Mouse (Mus musculus) embryonic facial prominence, embryonic 13.5 days (tissue): ENCODE measurements around the gene Trp53i11. TPM values are rescaled to one million over a fixed set of nuclear protein-coding genes. Genes with fewer than 3 reads are reported as not detected.

Source experiments
- ATAC-seq: fragments of 200-750 bp; cut with Nextera tagmentation; 2 replicates; pipeline ENCODE4 v1.8.0; 2017; ENCODE audit warnings: low read depth; ENCODE audit not compliant: insufficient number of reproducible peaks, insufficient read depth, low FRiP score, low TSS enrichment
- H3K27ac ChIP-seq: fragments of 300-500 bp; sonication (generic); 2 replicates; pipeline ENCODE4 v1.5.1; 2015; ENCODE audit warnings: moderate library complexity, mild to moderate bottlenecking, inconsistent platforms
- H3K27me3 ChIP-seq: fragments of 300-500 bp; sonication (generic); 2 replicates; pipeline ENCODE4 v1.6.1; 2015; ENCODE audit warnings: mild to moderate bottlenecking, inconsistent platforms
- H3K36me3 ChIP-seq: fragments of 300-500 bp; sonication (generic); 2 replicates; pipeline ENCODE4 v1.6.1; 2015; ENCODE audit warnings: mild to moderate bottlenecking, inconsistent platforms
- H3K4me1 ChIP-seq: fragments of 300-500 bp; sonication (generic); 2 replicates; pipeline ENCODE4 v1.6.1; 2015; ENCODE audit warnings: inconsistent platforms
- H3K4me2 ChIP-seq: fragments of 300-500 bp; sonication (generic); 2 replicates; pipeline ENCODE4 v1.6.1; 2015; ENCODE audit warnings: moderate library complexity, mild to moderate bottlenecking, inconsistent platforms
- H3K4me3 ChIP-seq: fragments of 300-500 bp; sonication (generic); 2 replicates; pipeline ENCODE4 v1.5.1; 2015; ENCODE audit warnings: mild to moderate bottlenecking, inconsistent platforms
- H3K9ac ChIP-seq: fragments of 300-500 bp; sonication (generic); 2 replicates; pipeline ENCODE4 v1.6.1; 2015; ENCODE audit warnings: mild to moderate bottlenecking, inconsistent platforms
- H3K9me3 ChIP-seq: fragments of 300-500 bp; sonication (generic); 2 replicates; pipeline ENCODE4 v1.6.1; 2016; ENCODE audit warnings: inconsistent platforms
- WGBS: fragments of 180-500 bp; shearing (Covaris S2); methylation state at CpG from one replicate; pipeline ENCODE4 v1.1.7; 2015; ENCODE audit warnings: mixed read lengths; 5-methylcytosine and 5-hydroxymethylcytosine counted together
- polyA plus RNA-seq: library from polyadenylated mRNA; unstranded; fragments of >200 nt; fragmentation: Nextera tagmentation; extraction: Ambion mirVana; gene quantifications from 2 replicates; pipeline ENCODE4 v1.2.1, GENCODE M21; 2015

Gene Trp53i11
- polyA plus RNA-seq, 1 experiment from 2014 or later, result 27.0 TPM

DNA sequence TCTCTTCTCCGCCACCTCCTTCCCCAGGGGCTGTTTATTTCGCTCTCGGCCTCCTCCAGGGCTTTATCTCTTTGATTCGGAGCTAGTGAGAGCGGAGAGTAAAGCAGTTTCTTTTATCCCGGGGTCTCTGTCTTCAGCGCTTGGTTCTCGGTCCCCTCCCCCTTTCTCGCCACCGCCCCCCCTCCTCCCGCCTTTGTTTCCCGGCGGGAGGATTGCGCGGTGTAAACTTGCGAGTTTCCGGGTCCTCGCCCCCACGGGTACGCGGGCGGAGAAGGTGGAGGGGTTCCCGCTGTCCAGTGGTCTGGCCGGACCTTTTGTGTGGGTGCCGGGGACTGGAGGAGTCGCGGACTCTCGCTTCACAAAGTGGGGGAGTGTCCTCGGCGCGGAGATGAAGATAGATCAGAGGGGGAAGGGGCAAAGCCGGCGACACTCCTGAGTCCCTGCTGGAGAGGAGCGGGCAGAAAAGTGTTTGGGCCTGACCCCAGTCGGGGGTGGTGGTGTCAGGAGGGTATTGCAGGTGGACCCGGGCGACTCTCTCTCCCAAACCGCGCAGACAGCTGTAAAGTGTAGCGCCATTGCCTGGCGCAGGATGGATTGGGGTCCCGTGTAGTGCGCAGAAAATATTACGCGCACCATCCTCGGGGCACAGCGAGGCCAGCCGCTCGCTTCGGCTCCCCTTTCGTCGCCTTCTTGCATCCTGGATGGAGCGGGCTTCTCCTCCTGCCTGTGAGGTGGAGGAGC, 842 bp downstream of the Trp53i11 start:
- ATAC-seq, result no peak
- Histone ChIP-seq H3K4me3 (peak overlapping the region; percentile 79), H3K4me1 (peaks cover 40% of the 10 kb centered on the region), H3K36me3 (no peaks in the 10 kb centered on the region), H3K9ac (peak overlapping the region; percentile 84), H3K9me3 (no peaks in the 10 kb centered on the region), H3K27me3 (peaks cover 30% of the 10 kb centered on the region), H3K27ac (peak overlapping the region; percentile 48), H3K4me2 (peak overlapping the region; percentile 99)
- WGBS, result under 1% methylated on average over 53 of the region's 53 CpGs

DNA sequence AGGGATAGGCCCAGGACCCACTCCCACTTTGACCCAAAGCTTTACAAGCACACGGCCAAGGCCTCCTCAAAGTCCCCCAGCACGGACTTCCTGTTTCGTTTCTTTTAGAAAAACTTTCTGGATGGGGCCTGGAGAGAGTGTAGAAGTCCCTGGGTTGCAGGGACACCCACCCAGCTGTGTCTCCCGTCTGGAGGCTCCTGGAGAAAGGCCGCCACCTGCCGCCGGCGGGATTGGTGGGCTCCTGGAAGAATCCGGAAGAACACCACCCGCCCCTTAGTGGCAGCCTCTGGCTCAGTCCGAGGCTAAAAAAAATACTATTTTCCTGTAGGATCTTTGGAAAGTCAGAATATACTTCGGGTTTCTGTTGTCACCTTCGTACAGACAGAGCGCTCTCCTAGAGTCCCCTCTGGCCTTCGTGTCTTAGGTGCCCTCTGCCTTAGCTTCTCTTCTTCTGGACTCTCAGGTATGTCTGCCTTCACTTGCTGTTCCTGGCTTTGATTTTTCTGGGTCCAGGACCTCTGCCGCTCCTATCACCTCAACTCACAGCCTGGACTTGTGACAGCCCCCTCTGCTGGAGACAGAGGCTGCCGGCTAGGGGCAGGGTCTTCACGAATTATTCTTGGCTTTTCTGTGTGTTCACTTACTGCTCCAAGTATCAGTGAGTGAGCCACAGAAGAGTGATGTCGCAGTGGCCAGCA, 1.6 kb downstream of the Trp53i11 start:
- Histone ChIP-seq H3K9ac (peak overlapping the region; percentile 84), H3K4me3 (peak overlapping the region; percentile 79), H3K9me3 (no peaks in the 10 kb centered on the region), H3K4me2 (peak overlapping the region; percentile 99), H3K27me3 (peaks cover 29% of the 10 kb centered on the region), H3K27ac (peak overlapping the region; percentile 48), H3K36me3 (no peaks in the 10 kb centered on the region), H3K4me1 (peaks cover 40% of the 10 kb centered on the region)
- ATAC-seq, result no peak
- 6% methylated on average over 19 of the region's 19 CpGs for WGBS

DNA sequence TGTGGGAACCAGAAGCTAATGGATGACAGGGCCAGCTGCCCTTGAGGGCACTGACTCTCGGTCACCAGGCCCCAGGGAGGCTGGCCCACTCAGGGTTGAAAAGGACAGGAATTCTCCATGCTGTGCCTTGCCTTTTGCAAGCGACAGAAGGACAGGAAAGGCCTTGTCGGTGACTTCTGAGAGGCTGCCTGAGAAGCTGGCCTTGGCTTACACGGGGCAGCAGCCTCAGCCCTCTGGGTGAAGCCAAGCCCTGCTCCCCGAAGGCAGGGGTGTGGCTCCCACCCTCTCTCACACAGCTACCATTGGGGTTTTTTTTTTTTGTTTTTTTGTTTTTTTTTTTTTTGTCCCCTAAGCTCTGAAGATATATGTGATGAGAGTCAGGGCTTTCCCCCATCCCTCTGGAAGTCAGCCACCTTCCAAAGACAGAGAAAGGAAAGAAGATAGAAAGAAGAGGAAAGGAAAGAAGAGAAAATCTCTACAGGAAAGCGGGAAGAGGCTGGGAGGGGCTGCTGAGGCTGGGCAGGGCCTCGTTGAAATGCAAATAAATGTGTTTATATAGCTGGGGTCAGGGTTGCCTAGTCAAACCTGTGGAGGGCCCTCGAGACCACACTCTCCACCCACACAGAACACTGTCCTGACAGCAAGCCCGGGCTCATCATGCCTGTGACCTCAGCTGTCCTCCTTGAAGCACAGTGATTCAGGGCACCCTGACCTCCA, 3.6 kb downstream of the Trp53i11 start:
- peaks cover 43% of the 10 kb centered on the region for H3K4me1 ChIP-seq
- no peaks in the 10 kb centered on the region for H3K36me3 ChIP-seq
- H3K4me3 ChIP-seq, result no peak overlapping the region
- H3K27ac ChIP-seq, result no peak overlapping the region
- no peak overlapping the region for H3K4me2 ChIP-seq
- 21% methylated on average over 9 of the region's 9 CpGs for WGBS
- no peak for ATAC-seq
- H3K27me3 ChIP-seq, result peaks cover 12% of the 10 kb centered on the region
- no peaks in the 10 kb centered on the region for H3K9me3 ChIP-seq
- no peak overlapping the region for H3K9ac ChIP-seq

DNA sequence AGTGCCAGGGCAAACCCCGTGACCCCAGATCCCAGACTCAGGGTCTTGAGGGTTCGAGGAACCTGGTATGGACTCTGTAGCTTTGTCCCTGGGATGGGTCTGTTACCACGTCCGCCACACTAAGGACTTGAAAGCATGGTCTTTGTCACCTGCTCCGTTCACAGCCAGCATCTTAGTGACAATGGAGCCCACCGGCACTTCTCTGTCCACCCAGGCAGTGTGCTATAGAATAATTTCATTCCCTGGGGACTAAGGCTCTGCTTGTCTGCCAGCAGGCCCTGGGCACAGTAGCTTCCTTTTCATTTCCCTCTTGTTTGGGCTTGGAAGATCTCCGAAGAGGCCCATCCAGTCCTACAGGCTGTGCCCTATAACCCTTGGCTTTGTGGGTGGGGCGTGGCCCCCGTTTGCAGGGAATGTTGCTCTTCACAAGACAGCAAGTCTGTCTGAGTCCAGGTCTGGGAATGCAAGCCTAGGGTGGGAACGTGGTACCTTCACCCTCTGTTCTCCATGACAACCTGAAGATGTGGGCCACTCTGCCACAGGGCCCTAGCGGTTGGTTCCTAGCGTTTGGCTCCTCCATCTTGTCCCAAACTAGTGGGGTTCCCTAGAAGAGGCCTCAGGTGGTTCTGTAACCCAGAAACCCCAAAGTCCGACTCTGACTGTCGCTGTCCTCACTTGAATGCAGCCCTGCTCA, 4.3 kb downstream of the Trp53i11 start:
- peaks cover 5% of the 10 kb centered on the region; the same call in 1 of the 2 replicates for H3K27me3 ChIP-seq
- H3K9me3 ChIP-seq, result no peaks in the 10 kb centered on the region
- no peaks in the 10 kb centered on the region for H3K36me3 ChIP-seq
- 0 out of 2 replicates have a peak overlapping the region, but pooled peaks have one; percentile 2 for H3K9ac ChIP-seq
- no peak overlapping the region for H3K27ac ChIP-seq
- H3K4me1 ChIP-seq, result peaks cover 43% of the 10 kb centered on the region
- no peak overlapping the region for H3K4me3 ChIP-seq
- H3K4me2 ChIP-seq, result no peak overlapping the region
- WGBS, result 68% methylated on average over 14 of the region's 14 CpGs
- no peak for ATAC-seq

DNA sequence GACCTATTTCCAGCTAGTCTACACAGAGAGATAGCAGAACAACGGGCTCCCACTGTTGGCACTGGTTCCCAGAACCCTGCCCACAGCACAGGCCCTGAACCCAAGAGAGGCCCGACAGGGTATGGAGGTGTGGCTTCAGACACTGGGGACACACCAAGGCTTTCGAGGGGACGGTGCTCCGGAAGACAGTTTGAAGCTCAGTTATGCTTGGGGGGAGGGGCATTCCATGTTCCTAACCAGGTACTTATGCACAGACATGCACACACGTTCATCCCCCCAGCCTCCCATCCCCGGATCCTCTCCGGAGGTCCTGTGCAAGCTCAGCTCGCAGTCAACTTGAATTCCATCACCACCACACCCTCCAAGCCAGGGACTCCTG, 4.8 kb downstream of the Trp53i11 start:
- Histone ChIP-seq H3K9ac (0 out of 2 replicates have a peak overlapping the region, but pooled peaks have one; percentile 2), H3K4me3 (no peak overlapping the region), H3K4me1 (peaks cover 42% of the 10 kb centered on the region), H3K4me2 (no peak overlapping the region), H3K27ac (no peak overlapping the region), H3K36me3 (0 out of 2 replicates have a peak, but pooled peaks cover under 1% of the 10 kb centered on the region), H3K27me3 (no peaks in the 10 kb centered on the region; the same call in 1 of the 2 replicates), H3K9me3 (no peaks in the 10 kb centered on the region)
- 53% methylated on average over 9 of the region's 9 CpGs for WGBS
- ATAC-seq, result no peak

DNA sequence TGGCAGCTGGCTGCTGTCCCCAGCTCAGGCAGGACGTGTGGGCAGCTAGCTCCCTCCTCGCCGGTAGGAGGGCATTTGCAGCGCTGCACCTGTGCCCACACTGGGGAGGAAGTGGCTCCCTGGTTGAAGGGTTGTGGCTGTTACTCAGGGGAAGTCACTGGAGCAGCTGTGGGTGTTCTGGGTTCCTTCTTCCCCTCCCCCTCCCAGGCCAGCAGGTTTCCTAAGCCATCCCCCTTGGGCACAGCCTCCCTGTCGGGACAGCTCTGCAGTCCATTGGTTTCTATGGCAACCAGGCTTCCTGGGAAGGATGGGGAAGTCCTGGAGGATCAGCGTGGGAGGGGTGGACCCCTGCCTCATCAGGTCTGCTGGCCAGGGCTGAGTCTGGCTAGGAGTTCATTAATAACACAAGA, 5.3 kb downstream of the Trp53i11 start:
- 17% methylated on average over 6 of the region's 6 CpGs for WGBS
- Histone ChIP-seq H3K4me1 (peaks cover 39% of the 10 kb centered on the region), H3K27ac (no peak overlapping the region), H3K27me3 (no peaks in the 10 kb centered on the region; the same call in 1 of the 2 replicates), H3K36me3 (0 out of 2 replicates have a peak, but pooled peaks cover 2% of the 10 kb centered on the region), H3K9ac (no peak overlapping the region), H3K4me3 (no peak overlapping the region), H3K9me3 (no peaks in the 10 kb centered on the region), H3K4me2 (no peak overlapping the region)
- no peak for ATAC-seq

DNA sequence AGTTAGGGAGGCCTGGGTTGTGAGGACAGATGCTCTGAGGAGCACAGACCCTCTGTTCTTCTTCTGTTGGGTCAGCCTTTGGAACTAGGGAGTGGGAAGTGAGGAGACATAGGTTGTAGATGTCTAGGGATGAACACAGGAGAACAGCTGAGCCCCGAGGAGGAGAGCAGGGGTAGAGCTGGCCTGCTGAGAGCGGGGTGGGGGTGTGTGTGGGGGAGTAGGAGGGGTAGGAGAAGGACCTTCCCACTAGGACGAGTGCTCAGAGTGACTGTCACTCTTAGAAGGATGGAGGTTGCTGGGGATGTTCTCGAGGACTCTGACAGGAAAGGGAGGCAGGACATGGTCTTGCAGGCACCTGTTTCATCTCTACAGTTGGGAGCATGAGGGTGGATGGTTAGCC, 6.5 kb downstream of the Trp53i11 start:
- Histone ChIP-seq H3K36me3 (0 out of 2 replicates have a peak, but pooled peaks cover 2% of the 10 kb centered on the region), H3K27me3 (no peaks in the 10 kb centered on the region), H3K4me2 (no peak overlapping the region), H3K9me3 (no peaks in the 10 kb centered on the region), H3K9ac (no peak overlapping the region), H3K27ac (no peak overlapping the region), H3K4me1 (peaks cover 35% of the 10 kb centered on the region), H3K4me3 (no peak overlapping the region)
- ATAC-seq, result no peak
- 64% methylated on average over 4 of the region's 4 CpGs for WGBS

DNA sequence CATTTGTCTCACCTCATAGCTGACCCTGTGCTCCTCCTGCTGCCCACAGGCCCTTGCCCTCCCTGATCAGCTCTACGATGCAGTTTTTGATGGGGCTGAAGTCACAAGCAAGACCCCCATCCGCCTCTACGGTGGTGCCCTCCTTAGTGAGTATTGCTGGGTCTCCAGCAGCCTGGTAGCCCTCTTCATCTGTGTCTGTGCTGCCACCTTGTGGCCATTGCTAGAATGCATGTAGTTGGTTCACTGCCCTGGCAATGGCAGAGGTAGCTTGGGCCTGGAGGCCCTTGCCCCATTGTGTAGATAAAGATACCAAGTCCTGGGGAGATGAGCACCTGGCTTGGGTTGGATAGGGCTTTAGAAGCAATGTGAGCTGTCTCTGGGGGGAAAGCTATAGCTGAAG, 11.5 kb downstream of the Trp53i11 start:
- H3K4me1 ChIP-seq, result peaks cover 15% of the 10 kb centered on the region
- ATAC-seq, result no peak
- WGBS, result 14% methylated on average over 3 of the region's 3 CpGs

DNA sequence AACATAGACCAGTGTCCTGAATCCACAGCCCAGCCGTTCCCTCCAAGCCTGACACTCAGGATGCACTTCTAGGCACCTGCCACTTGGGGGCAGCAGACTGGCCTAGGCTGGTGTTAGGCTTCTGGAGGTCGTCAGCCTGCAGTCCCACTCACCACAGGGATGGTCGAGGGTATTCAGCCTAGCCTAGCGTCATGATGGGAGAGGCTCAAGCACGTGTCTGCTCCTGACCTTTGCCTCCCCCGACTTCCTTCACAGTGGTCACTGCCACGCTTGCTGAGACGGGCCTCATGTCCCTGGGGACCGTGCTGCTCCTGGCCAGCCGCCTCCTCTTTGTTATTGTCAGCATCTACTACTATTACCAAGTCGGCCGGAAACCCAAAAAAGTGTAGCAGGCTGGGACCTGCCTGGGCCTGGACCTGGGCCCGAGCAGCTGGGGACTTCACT, 12.2 kb downstream of the Trp53i11 start:
- H3K4me3 ChIP-seq, result no peak overlapping the region
- H3K4me2 ChIP-seq, result no peak overlapping the region
- WGBS, result 39% methylated on average over 13 of the region's 13 CpGs
- H3K27ac ChIP-seq, result no peak overlapping the region
- no peak for ATAC-seq
- H3K27me3 ChIP-seq, result no peaks in the 10 kb centered on the region
- peaks cover 12% of the 10 kb centered on the region for H3K4me1 ChIP-seq
- peaks cover 19% of the 10 kb centered on the region; the same call in 1 of the 2 replicates for H3K36me3 ChIP-seq
- no peak overlapping the region for H3K9ac ChIP-seq
- no peaks in the 10 kb centered on the region for H3K9me3 ChIP-seq

More for the DNA sequence above, 11.5 kb downstream of the Trp53i11 start:
- no peaks in the 10 kb centered on the region for H3K9me3 ChIP-seq
- no peak overlapping the region for H3K4me3 ChIP-seq
- H3K27me3 ChIP-seq, result no peaks in the 10 kb centered on the region
- no peak overlapping the region for H3K9ac ChIP-seq
- H3K36me3 ChIP-seq, result peaks cover 19% of the 10 kb centered on the region; the same call in 1 of the 2 replicates
- H3K4me2 ChIP-seq, result no peak overlapping the region
- no peak overlapping the region for H3K27ac ChIP-seq

DNA sequence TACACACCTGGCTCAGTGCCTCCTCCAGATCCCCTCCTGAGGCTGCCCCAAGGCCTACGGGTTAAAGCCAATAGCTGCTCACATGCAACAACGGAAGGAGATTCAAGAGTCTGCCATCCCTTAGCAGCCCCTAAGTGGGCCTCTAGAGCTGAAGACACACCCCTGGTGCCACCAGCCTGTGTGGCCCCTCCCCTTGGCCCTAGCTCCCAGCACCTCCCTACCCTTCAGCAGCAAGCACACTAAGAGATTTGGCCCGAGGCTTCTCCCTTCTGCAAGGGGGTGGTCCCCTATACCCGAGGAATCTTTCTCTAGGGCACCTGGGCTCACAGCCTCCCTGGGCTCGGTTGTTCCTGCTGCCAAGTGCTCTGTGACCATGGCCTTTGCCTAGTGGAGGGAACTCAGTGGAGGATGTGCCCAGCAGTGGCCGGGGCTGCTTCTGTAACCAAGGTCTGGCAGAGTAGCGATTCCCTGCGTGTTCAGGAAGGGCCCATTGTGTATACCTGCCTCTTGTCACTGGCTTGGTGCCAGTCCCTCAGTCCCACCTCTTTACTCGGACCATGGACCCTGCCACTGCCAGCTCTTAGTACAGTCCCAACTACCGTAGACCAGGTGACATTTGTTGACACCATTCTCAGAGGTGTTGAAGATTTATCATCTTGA, 13.5 kb downstream of the Trp53i11 start:
- Histone ChIP-seq H3K9ac (no peak overlapping the region), H3K4me3 (no peak overlapping the region), H3K27ac (0 out of 2 replicates have a peak overlapping the region, but pooled peaks have one; percentile 23), H3K27me3 (no peaks in the 10 kb centered on the region), H3K4me2 (no peak overlapping the region), H3K9me3 (no peaks in the 10 kb centered on the region), H3K4me1 (peaks cover 12% of the 10 kb centered on the region), H3K36me3 (peaks cover 19% of the 10 kb centered on the region; the same call in 1 of the 2 replicates)
- ATAC-seq, result no peak
- 64% methylated on average over 10 of the region's 10 CpGs for WGBS
